Mouse (Mus musculus) E14TG2a.4 (cell line): ENCODE measurements around the gene Ern1.

Experiments
- CTCF ChIP-seq: conservative IDR thresholded peaks from 2 replicates; pipeline ENCODE4 v1.5.1; 2014; ENCODE audit warnings: low read length
- NANOG ChIP-seq: IDR thresholded peaks from 2 replicates; pipeline ENCODE4 v1.6.1; 2014; ENCODE audit warnings: borderline replicate concordance, low read length, mixed read lengths
- POU5F1 ChIP-seq: IDR thresholded peaks from 2 replicates; pipeline ENCODE4 v1.6.1; 2014; ENCODE audit warnings: low read length, borderline replicate concordance

DNA sequence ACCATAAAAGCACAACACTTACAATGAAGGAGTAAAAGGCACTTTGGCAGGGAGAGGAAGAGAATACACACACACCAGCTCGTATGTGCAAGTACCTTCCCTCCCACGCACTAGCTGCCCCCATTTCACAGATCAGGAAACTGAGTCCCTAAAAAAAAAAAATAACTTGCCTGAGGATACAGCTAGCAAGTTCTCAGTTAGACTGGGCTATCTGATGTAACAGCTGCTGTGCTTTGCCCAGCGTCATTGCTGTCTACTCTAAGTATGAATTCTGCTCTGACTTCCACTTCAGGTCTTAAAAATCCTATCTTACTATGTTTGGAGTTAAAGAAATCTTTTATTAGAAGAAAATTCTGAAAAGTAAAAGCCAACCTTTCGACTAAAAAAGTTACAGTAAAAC lies 2.0 kb downstream of the Ern1 start:
- TF ChIP-seq CTCF (no peak), NANOG (no peak), POU5F1 (no peak)
